Mouse (Mus musculus) right cerebral cortex, postnatal 4 days (tissue): Measurements from ENCODE around the gene Zfp462.

Experiments used
- DNase-seq: peaks from one replicate; pipeline ENCODE4 v3.0.0-alpha.2; 2022

The Zfp462 gene

DNA sequence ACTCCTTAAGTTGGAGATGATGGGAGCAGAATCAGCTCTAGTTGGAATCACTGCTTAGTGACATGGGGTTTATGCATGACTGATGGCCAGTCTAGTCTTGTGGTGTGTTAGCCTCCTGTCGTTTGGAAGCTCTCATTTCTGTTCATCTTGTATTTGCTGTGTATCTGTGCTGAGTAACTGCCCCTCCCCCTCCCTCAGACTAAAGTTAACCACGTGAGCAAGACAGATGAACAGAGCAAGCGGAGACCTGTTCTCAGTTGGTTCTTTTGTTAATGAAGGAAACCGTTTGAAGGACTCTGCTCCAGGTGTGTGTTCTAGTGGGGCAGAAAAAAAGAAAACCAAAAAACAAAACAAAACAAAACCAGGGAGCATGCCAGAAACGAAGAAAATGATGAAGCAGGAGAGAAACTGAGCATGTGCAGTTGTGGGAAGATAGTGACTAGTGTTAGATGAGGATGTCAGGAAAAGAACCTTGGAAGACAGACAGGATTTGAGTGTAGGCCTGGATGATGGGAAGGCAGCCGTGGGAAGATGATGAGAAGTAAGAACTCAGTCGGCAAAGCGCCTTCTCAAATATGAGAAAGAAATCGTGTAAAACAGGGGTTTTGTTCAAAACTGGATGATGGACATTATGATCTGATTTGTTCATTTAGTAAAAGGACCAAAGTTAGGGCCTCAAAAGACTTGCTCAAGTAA lies 53.4 kb downstream of the Zfp462 start:
- no peak for DNase-seq

DNA sequence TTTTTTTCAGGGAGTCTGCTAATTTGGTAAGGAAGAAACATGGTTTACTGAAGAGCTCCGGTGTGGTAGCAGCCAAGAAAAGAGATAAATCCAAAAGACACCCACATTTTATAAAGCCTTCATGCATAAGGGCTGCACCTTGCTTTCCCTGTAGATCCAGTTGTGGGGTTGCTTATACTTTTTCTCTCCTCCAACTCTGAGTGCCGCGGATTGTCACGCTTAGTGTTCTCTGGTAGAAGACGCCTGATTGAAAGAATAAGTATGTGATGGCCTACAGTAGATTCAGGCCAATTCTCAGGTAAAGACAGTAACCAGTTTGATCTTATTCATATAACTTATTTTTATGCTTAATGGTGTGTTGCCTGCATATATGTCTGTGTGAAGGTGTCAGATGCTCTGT lies 54.7 kb downstream of the Zfp462 start:
- no peak for DNase-seq

DNA sequence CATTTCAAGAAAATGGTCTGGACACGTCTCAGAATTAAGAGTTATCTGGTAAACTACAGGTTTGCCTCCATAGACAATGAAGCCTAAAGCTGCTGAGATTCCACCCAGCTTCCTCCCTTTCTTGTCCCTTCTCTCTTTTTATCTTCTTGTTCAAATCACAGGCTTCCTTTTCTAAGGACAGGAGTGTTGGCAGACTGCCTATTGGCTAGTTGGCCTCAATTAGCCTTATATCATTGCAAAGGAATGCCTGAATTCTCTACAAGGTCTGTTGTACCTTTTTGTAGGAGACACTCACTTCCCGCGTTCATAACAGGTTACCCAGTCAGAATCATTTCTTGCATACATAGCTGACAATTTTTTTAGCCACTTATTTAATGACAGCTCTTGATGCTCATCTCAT lies 56.5 kb downstream of the Zfp462 start:
- DNase-seq: no peak

DNA sequence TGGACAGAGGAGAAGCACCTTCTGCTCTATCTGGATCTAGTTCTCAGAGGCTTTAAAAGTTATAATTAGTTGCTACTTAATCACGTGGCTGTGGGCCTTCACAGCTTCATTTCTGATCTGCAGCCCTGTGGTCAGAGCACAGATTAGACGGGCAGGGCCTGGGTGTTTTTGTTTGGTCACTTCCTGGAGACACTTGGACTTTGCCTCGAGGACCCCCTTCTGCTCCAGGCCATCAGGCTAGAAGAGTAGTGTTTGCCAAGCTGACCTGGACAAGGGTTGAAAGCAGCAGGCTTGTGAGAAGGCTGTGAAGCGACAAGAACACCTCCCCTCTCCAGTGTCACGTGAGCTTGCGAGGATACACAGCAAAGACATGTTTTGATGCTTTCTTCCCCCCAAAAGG lies 58.3 kb downstream of the Zfp462 start:
- DNase-seq: no peak

DNA sequence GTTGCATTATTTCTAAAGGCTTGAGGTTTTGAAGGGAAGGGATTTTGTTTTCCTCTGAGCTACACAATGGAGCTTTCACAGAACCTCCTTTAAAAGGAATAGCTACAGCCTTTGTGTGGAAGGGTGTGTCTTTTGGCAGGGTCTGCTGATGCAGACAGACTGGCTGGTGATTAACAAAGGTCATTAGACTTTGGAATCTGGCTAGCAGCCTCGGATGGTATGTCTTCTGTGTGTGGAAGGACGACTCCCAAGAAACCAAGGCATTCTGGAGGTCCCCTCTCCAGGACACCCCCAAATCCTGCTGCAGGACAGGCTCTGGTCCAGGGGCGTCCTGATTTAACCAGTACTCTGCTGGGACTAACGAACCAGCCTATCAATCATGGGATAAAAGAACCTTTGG lies 60.2 kb downstream of the Zfp462 start:
- DNase-seq: no peak

DNA sequence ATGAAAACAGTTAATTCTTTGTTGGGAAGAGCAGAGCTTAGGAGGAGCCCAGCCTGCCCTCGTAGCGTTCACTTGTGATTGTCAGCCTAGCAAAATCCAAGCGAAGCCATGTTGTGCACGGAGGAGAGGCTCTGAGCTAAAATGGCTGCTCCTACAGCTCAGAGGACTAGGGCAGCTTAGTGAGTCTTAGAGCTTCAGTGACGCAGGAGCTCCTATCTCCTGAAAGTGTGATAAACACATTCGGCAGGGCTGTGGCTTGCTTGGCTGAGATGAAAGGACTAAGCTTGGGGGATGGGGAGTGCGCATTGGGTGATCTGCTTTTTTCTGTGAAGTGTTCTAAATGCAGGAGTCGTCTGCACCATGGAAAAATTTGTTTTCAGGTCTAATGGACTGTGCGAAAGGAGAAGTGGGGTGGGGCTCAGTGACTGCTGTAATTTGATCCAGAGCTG lies 60.7 kb downstream of the Zfp462 start:
- peak; percentile 42 for DNase-seq

DNA sequence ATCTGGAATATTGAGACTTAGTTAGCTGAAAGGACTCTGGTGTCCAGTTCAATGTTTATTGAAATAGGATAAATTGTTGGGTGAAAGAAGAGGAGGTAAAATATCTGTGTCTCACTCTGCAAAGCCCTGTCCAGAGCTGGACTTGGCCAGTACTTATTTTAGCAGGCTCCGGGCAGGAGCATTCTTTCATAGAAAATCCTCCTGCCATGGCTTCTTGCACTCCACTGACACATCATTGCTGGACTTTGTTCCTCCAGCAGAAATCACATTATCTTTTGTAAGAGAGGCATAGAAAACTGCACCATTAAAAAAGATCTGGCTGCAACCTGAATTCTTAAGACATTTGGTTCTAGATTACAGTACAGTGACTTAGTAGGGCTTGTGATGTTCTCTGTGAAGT lies 61.2 kb downstream of the Zfp462 start:
- DNase-seq: no peak

DNA sequence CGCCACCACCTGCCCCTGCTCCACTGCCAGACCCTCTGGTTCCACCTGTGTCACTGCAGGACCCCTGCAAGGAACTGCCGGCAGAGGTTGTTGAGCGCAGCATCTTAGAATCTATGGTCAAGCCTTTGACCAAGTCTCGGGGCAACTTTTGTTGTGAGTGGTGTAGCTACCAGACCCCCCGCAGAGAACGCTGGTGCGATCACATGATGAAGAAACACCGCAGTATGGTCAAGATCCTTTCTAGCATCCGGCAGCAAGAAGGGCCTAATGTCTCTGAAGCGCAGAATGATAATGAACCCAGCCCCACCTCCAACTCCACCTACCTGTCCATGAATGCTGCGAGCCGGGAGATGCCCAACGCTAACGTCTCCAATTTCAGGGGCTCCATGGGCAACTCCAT lies 63.8 kb downstream of the Zfp462 start:
- no peak for DNase-seq

DNA sequence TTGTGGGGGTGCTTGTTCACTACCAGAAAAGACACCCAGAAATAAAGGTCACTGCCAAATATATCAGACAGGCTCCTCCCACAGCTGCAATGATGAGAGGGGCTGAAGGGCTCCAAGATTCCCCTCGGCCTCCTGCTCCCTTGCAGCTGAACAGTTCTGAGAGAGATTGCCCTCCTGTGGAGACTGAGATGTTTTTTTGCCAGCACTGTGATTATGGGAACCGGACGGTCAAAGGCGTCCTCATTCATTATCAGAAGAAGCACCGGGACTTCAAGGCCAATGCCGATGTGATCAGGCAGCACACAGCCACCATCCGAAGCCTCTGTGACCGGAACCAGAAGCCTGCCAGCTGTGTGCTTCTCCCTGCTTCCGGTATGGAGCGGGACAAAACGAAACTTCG lies 66.5 kb downstream of the Zfp462 start:
- DNase-seq: no peak

DNA sequence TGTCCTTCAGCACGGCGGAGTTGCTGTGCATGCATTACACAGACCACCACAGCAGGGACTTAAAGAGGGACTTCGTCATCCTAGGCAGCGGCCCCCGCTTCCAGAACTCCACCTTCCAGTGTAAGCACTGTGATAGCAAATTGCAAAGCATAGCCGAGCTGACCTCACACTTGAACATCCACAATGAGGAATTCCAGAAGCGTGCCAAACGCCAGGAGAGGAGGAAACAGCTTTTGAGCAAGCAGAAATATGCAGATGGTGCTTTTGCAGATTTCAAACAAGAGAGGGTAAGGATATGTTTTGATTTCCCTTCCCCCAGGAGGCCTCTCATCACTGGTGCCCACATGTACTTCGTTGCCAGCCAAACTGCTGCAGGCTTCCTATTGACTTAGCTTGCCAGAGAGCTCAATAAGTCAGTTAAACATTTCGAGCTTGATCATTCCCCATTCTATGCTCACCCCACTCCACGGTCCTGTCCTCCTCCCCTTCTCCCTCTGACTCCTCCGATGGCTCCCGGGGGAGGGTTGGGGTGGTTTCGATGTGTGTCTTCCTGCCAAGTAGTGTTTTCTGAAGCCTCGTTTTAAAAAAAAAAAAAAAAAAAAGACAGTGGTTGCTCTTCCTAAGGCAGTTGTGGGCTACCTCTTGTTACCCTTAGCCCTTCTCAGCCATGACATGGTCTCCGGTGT lies 68.9 kb downstream of the Zfp462 start:
- DNase-seq: no peak

DNA sequence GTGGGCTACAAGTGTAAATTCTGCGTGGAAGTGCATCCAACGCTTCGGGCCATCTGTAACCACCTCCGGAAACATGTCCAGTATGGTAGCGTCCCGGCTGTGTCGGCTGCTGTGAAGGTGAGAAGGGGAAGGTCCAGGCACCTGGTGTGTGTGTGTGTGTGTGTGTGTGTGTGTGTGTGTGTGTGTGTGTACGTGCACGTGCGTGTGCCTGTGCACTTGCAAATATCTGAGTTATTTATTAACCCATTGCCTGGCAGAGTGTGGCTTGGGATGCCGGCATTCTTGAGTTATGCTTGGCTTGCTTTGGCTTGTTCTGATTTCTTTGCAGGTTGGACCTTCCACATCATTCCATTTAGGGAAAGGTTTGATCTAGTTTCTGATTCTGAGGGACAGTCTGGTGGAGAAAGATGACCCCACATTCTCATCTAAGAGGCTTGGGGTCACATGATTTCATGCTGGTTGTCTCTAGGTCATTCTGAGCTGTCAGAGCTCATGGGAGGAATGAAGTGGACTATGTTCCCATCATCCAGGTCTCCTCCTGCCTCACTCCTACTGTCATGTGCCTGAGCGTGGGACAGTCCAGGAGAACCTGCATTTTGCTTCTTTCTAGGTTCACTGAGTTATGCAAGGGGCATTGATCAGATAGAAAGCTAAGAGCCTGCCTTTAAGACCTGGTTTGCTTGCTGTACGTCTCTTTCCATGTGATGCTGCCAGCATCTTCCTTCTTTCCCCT lies 70.0 kb downstream of the Zfp462 start:
- DNase-seq: no peak

DNA sequence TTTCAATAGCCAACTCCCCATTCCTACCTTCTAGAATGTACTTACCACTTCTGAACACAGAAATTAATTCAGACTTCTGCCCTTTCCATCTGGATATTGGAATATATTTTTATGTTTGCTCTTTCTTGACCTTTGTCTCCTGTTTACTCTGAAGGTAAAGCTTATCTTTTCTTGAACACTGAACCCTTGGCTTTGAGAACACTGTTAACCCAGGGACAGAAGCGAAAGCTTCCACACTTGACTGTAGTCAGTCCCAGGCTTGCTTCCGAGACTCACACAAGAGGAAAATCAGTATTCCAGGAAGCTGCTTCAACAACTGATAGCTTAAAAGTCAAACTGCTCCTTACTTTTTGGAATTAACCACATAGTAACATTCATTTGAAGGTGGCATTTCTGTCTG lies 70.7 kb downstream of the Zfp462 start:
- DNase-seq: no peak

DNA sequence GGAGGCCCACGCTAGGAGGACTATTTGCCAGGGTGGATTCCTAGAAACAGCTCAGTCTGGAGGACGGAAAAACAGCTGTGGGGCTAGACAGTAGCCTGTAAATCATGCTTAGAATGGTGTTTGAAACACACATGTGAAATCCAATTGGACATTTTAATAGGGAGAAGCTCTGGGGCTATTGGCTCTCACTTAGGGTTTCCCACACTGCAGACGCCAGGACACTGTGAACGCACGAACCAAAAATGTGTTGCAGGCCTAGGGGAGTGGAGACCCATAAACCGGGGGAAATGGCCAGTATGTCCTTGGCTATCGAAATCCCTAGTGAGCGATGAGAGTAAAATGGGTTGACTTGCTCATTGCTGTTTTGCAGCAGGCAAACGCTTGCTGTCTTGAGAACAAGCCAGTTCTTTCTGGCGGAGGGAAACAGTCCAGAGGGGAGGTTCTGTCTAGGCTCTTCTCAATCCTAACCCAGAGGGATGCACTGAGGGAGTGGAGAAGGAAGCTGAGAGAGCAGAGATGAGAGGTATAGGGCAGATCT lies 81.3 kb downstream of the Zfp462 start:
- no peak for DNase-seq

DNA sequence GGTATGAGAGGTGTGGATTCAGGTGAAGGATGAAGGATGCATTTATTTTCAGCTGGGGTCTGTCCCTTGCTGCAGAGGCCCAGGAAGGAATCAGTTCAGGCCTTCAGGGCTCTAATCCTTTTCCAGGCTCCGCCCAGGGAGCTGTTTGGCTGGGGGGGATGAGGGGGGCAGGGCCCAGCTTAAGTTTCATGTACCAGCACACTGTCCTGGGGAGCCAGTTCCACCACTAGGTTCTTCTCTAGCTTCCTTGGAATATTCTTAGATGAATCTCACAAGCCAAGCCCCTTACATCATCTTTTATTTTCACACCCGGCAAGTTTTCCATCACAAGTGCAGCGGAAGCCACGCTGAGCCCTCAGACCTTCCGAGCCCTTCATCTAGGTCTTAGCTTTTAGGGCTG lies 85.6 kb downstream of the Zfp462 start:
- DNase-seq: no peak

DNA sequence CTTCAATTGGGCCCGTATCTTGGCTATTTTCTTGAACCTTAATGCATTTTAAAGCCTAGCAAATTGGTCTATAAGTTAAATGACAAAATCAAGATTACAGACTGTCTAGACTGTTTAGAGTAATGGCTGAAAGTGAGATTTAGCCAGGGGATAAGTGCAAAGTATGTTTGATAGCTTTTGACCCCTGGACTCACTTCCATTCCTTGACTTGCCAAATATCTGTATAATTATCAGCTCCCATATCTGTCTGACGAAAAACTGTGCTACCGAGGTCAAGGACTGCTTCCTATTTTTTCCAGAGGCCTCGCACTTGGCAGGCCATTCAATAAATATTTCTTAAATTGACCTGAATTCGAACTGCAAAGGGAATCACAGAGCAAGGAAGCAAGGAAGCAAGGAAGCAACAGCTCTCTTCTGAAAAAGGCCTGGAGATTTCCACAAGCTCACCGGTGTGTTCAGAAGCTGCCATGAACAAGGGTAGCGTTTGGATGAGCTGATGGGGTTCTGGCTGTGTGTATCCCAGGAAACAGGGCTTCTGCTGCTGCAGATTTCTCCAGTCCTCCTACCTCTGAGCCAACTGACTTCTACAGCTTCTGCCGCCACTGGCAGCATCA lies 87.6 kb downstream of the Zfp462 start:
- DNase-seq: no peak

DNA sequence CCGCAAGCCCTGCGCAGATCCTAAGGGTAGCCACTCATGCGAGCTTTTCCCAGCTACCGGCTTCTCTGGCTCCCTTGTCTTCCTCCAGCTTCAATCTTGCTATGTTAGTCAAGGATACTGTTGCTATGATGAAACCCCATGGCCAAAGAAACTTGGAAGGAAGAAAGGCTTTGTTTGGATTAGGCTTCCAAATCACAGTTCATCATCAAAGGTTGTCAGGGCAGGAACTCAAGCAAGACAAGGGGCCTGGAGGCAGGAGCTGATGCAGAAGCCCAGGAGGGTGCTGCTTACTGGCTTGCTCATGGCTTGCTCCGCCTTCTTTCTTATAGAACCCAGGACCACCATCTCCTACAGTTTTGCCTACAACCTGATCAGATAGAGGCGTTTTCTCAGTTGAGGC lies 88.6 kb downstream of the Zfp462 start:
- no peak for DNase-seq

DNA sequence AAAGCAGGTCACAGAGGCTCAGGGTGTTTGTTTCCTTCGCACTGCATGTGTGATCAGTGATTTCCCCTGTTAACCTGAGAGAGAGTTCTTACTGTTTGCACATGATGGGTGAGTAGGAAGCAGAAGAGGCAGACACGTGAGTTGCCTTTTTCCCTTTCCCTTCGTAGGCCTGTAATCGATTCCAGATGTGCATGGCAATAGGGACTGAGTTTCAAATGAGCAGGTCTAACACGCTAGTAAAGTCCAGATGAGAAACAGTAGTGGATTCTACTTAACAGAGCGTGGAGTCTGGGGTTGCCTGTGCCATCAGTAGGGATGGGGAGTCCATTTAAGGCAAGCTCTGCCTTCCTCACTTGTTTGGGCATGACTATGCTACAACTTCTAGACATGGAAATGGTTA lies 93.3 kb downstream of the Zfp462 start:
- DNase-seq: no peak

DNA sequence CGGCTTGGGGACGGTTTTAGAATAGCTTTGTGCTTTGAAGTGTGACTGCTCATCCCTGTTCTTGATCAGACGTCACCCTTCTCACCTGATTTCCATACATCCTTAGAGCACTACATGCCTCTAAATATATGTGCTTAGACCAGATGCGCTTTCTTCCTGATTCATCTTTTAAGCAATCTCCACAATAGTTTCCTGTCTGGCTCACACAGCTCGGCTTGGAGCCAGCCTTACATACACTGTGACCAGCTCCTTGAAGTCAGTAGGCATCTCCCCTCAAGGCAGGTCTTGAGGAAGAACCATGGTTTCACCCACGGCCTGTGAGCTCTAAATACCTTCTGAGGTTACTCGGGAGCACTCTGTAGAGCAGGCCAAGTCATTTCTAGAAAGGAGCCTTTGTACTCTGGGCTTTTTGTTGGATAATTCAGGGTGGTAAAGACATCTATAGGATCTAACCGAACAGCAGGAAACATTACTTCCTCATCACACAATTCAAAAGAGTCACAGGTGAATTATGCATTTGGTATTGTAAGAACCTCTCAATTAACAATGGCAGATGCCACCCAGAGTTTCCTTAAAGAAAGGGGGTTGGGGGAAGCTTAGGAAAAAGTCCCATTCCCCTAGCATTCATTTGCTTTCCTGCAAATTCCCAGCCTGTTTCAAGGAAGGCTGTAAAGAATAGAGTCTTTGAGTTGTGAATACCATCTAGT lies 95.6 kb downstream of the Zfp462 start:
- DNase-seq: no peak

DNA sequence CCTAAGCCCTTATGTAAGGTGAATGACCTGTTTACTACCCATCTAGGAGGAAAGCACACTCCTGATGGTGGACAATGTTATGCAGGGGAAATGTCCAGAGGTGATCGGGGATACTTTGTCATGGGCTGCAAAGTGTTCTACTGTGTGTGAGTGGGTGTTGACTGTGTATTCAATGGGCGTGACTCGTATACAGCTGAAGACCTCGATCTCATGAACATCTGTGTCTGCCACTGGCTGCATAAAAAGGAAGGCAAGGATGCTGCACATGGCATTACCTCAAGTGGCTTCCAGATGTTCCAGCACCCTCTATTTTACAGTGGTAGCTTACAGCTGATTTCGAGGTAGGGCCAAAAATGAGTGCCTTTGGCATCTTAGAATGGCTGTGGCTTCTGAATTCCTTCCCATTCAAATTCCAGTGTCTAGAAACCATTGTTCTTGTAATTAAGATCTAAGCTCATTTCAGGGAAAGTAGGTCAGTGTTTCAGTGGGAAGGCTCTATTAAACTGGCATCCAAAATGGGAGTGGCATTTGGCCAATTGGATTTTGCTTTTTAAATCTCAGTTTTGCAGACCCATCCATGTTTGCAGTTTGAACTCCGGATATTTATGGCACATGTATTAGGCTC lies 96.4 kb downstream of the Zfp462 start:
- DNase-seq: no peak

DNA sequence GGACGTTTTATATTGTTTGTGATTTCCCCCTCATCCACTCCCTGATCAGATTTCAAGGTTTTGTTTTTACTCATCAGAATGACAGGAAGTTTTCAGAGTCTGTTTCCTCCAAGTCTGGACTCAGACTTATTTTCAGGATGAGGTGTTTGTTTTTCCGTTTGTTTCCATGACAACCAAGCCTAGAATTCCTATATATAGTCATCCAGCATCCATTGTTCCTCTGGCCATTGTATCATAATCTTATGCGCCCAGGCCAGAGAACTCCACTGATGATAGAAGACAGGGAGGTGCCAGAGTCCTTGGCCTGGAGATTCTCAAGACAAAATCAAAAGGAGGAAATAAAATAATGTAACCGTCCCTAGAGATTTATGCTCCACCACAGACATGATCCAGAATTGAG lies 97.7 kb downstream of the Zfp462 start:
- no peak for DNase-seq

DNA sequence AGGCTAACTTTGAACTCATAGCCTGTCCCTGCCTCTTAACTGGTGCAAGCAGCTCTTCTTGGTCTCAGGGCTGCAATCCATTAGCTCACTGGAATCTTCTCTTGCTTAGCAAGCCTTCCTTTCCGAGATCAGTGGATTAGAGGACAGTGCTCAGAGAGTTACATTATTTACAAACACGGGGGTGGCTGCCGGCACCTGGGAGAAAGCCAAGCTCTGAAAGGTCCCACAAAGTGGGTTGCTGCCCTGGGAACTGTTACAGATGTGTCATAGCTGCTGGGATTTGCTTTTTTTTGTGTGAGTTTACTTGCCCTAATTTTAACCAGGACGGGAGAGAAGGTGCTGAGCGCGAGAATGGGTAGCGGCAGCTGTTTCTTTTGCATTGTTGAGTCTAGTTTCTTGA lies 102.4 kb downstream of the Zfp462 start:
- no peak for DNase-seq

DNA sequence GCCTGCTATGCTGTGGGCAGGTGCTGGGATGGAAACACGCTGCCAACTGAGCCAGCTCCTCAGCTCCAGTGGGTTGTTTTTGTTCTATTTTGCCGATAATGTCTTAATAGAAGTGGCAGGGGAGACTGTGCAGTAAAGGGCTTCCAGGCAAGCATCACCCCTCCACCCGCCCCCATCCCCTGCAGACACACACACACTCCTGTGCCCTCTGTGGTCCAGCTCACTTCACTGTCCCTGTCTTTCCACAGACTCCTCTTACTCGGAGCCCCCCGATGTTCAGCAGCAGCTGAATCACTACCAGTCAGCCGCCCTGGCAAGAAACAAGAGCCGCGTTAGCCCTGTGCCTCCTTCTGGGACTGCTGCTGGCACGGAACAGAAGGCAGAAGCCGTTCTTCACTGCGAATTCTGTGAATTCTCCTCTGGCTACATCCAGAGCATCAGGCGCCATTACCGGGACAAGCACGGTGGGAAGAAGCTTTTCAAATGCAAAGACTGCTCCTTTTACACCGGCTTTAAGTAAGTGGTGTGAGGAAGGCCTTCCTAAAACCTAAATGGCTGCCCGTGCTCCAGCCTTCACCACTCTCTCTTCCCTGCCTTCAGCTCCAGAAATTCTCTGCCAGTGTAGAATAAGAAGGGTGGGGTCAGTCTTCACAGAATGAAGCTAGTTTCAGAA lies 105.2 kb downstream of the Zfp462 start:
- DNase-seq: peak; percentile 30
